Mouse (Mus musculus) kidney, adult 2 months (tissue): ENCODE measurements at regions not wholly inside any gene's neighbourhood (a gene's known extent, or its start where the extent isn't known, plus 50 kb on each side); places are given as distances from the start of the nearest gene placed in this dataset.

Experiments used
- CTCF ChIP-seq: fragments of 200-500 bp; conservative IDR thresholded peaks from 2 replicates; pipeline ENCODE4 v1.5.1; 2011; ENCODE audit warnings: low read depth, mild to moderate bottlenecking, control low read depth, low read length, moderate library complexity, mixed read lengths; ENCODE audit not compliant: insufficient read depth, insufficient read length
- POLR2A ChIP-seq: fragments of 200-500 bp; IDR thresholded peaks from one replicate; pipeline ENCODE4 v1.6.1; 2011; ENCODE audit warnings: low read depth, low read length, control low read depth

- TF ChIP-seq CTCF: no peak
- no peak for TF ChIP-seq POLR2A
Measured at GRCm38 (mm10) chr15:10779941-10780620, 65.7 kb upstream of the Rai14 start.
